Mouse (Mus musculus) bone marrow, adult 2 months (tissue): Measurements from ENCODE around the gene Zdhhc7. TPM values are rescaled to one million over a fixed set of nuclear protein-coding genes. Genes with fewer than 3 reads are reported as not detected.

Experiments used
- H3K27ac ChIP-seq: fragments of 200-500 bp; 2 replicates; pipeline ENCODE4 v1.5.1; 2012; ENCODE audit warnings: low read depth, mild to moderate bottlenecking, control low read depth, inconsistent platforms, low read length; ENCODE audit not compliant: control insufficient read depth, poor library complexity, insufficient read depth
- H3K4me1 ChIP-seq: fragments of 200-500 bp; 2 replicates; pipeline ENCODE4 v1.6.1; 2011; ENCODE audit warnings: low read length; ENCODE audit not compliant: control insufficient read depth, insufficient read depth
- H3K4me3 ChIP-seq: fragments of 200-500 bp; replicated peaks from 2 replicates; pipeline ENCODE3; 2011; ENCODE audit warnings: mild to moderate bottlenecking, low read depth, low read length, control low read depth; ENCODE audit not compliant: control insufficient read depth
- CTCF ChIP-seq: fragments of 200-500 bp; IDR thresholded peaks from 2 replicates; pipeline ENCODE4 v1.5.1; 2011; ENCODE audit warnings: low read length, control low read depth; ENCODE audit not compliant: control insufficient read depth, insufficient read depth
- POLR2A ChIP-seq: fragments of 200-500 bp; IDR thresholded peaks from 2 replicates; pipeline ENCODE4 v1.6.1; 2011; ENCODE audit warnings: low read depth, mild to moderate bottlenecking, control low read depth, low read length, borderline replicate concordance; ENCODE audit not compliant: control insufficient read depth
- WGBS: fragments of 180-500 bp; shearing (Covaris S2); methylation state at CpG from one replicate; pipeline ENCODE4 v1.1.7; 2018; 5-methylcytosine and 5-hydroxymethylcytosine counted together
- polyA plus RNA-seq: library from polyadenylated mRNA; stranded (reverse); fragments of >200 nt; gene quantifications from 2 replicates; pipeline ENCODE4 v1.2.4, GENCODE M21; 2011; ENCODE audit warnings: low replicate concordance; ENCODE audit not compliant: missing spikeins, insufficient read depth, insufficient read length

The Zdhhc7 gene
- polyA plus RNA-seq, 1 experiment: 18.7 TPM

DNA sequence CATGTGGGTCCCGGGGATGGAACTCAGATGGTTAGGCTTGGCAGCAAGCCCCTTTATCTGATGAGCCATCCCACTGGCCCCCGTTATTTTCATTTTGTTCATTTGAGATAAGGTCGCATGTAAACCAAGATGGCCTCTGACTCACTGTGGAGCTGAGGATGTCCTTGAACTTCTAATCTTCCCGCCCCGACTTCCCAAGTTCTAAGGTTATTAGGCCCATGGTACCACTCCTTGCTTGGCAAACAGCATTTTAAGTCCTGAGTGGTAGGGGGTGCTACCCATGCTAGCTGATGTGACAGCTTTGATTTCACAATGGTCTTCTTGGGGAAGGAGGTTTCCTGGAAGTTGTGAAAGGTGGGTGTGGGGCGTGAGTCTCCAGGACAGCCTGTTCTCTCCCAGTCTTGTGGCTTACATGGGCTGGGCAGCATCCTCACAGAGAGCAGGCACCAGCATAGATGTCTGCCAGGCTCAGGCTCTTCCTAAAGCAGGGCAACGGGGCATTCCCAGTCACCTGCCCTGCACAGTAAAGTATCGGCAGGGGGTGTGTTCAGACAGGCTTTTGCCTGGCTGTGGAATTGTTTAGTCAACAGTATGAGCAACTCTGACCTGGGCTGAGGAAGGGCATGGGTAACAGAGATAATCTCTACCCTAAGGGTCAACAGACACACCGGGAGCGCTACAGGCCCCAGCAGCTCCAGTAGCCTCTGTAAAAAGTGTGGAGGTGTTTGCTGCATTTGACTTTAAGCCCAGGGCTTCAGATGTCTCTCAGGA, 58.6 kb downstream of the Zdhhc7 start:
- H3K4me3 ChIP-seq: no peak overlapping the region
- H3K4me1 ChIP-seq: peaks cover 4% of the 10 kb centered on the region; the same call in 1 of the 2 replicates
- TF ChIP-seq CTCF (no peak), POLR2A (peak; percentile 60)
- H3K27ac ChIP-seq: peak overlapping the region; percentile 86
- 40% methylated on average over 10 of the region's 10 CpGs for WGBS

GRCm38 (mm10) chr8:120040861-120041260, 60.4 kb downstream of the Zdhhc7 start:
- Histone ChIP-seq H3K4me3 (no peak overlapping the region), H3K27ac (peak overlapping the region; percentile 70), H3K4me1 (peaks cover 4% of the 10 kb centered on the region; the same call in 1 of the 2 replicates)
- 7% methylated on average over 1 of the region's 1 CpGs for WGBS
- TF ChIP-seq POLR2A: no peak

DNA sequence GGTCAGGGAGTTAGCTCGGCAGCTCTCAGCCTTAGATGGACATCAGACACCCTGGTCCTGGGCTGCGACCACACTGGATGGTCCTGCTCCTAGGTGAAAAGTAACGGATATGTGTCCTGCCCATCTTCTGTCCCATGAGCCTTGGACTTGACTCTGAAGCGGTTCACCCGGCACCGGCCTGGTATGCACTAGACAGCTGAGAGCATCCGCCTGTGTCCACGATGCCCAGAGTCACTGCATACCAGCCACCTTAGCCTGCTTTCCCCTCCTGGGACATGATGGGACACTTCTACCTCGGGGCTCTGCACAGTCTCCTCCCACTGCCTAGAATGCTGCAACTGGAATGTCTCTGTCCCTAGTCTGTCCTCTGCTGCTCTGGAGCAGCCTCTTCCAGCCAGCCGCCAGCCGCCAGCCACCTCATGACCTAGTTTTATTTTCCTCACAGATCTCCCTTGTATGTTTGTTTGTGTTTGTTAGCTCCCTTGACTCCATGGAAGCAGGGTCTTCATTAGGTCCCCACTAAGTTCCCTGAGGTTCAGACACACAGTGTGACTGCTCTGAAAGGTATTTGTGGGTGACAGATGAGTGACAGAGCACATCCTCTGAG, 61.9 kb downstream of the Zdhhc7 start:
- Histone ChIP-seq H3K27ac (peak overlapping the region; percentile 8; the same call in 1 of the 2 replicates), H3K4me3 (no peak overlapping the region), H3K4me1 (peaks cover 3% of the 10 kb centered on the region; the same call in 1 of the 2 replicates)
- TF ChIP-seq CTCF (no peak), POLR2A (no peak)
- 80% methylated on average over 11 of the region's 11 CpGs for WGBS

- Histone ChIP-seq H3K4me3 (no peak overlapping the region), H3K4me1 (peaks cover 3% of the 10 kb centered on the region; the same call in 1 of the 2 replicates), H3K27ac (no peak overlapping the region)
- WGBS: 90% methylated on average over 12 of the region's 12 CpGs
- TF ChIP-seq POLR2A (no peak), CTCF (no peak)
Observed at GRCm38 (mm10) chr8:120038741-120039140, 62.5 kb downstream of the Zdhhc7 start.

DNA sequence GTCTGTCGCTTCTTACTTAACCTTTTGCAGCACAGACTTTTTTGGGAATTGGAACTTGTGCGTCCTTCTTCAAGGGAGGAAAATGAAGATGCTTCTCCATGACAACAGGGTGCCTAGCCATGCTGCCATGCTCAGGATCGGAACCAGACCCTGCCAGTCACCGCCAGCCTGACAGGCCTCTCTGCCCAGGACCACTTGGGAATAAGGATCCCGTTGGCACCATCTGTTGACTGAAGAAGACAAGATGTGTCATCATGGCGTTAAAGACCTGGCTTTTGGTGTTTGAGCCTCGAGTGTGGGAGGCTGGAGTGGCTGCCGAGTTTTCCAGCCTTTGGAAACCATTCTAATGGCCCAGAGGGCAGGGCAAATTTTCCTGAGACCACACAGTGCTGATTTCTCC, 63.7 kb downstream of the Zdhhc7 start:
- WGBS: 81% methylated on average over 8 of the region's 8 CpGs
- TF ChIP-seq CTCF (no peak), POLR2A (no peak)
- H3K4me3 ChIP-seq: no peak overlapping the region
- peaks cover 3% of the 10 kb centered on the region; the same call in 1 of the 2 replicates for H3K4me1 ChIP-seq
- no peak overlapping the region for H3K27ac ChIP-seq

GRCm38 (mm10) chr8:120037199-120037598, 64.1 kb downstream of the Zdhhc7 start:
- H3K4me3 ChIP-seq: no peak overlapping the region
- H3K4me1 ChIP-seq: peaks cover 3% of the 10 kb centered on the region; the same call in 1 of the 2 replicates
- 84% methylated on average over 15 of the region's 15 CpGs for WGBS
- TF ChIP-seq POLR2A (no peak), CTCF (no peak)
- no peak overlapping the region for H3K27ac ChIP-seq

DNA sequence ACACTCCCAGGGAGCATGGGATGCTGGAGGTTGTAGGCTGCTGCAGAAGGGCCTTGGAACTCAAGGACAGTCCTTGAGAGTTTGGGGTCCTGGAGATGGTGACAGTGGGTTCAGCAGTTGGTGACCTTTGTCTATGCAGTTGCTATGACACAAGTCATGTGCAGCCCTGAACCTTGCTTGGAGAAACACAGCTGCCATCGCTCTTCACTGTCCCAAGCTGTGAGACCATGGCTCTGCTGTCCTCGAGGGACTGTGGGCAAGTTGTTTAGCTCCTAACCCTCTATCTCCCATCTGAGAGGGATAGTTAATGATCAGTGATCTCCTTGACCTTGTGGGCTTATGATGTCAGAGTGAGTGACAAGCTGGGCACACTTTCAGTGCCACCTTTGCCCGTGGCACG, 64.7 kb downstream of the Zdhhc7 start:
- TF ChIP-seq CTCF: no peak
- TF ChIP-seq POLR2A: no peak
- no peak overlapping the region for H3K4me3 ChIP-seq
- no peak overlapping the region for H3K27ac ChIP-seq
- WGBS: 78% methylated on average over 4 of the region's 4 CpGs
- peaks cover 3% of the 10 kb centered on the region; the same call in 1 of the 2 replicates for H3K4me1 ChIP-seq

DNA sequence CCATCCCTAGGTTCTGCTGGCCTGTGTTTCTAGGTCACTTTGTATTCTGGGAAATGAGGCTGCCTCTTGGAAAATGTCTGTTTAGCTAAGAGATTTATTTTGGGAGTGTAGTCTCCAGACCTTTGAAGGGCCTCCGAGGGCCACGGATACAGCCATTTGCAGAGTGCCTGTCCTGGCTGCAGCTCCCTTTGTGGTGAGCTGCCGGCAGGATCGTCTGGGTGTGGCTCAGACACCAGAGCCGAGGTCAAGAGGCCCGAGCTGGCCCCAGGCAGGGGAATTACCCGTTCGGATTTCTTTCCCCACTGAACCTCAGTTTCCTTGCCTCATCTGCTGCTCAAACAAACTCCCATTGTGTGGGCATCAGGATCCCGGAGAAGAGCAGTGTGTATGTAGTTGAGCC, 65.2 kb downstream of the Zdhhc7 start:
- WGBS: 64% methylated on average over 9 of the region's 9 CpGs
- no peak overlapping the region for H3K27ac ChIP-seq

DNA sequence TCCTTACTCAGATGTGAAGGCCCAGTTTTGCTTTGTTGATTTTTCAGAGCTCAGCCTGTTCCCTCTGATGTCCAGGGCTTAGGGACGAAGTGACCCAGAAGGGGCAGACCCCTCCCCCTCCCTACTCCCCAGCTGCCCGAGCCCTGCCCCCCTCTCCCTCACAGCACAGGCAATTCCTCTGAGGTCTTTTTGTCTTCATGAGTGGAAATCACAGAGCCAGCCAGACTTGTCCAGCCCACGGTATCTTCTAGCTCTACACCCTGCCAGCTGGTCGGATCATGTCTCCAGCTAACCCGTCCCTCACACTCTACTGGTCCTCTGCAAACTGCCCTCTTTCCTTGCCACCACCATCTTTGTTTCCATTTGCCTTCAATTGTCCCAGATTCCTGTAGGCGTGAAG, 66.8 kb downstream of the Zdhhc7 start:
- no peaks in the 10 kb centered on the region; the same call in 1 of the 2 replicates for H3K4me1 ChIP-seq
- no peak overlapping the region for H3K27ac ChIP-seq
- no peak for TF ChIP-seq CTCF
- no peak for TF ChIP-seq POLR2A
- 81% methylated on average over 6 of the region's 6 CpGs for WGBS
- H3K4me3 ChIP-seq: no peak overlapping the region

More for the DNA sequence above, 65.2 kb downstream of the Zdhhc7 start:
- TF ChIP-seq POLR2A (no peak), CTCF (no peak)
- Histone ChIP-seq H3K4me3 (no peak overlapping the region), H3K4me1 (peaks cover 1% of the 10 kb centered on the region; the same call in 1 of the 2 replicates)
